Mouse (Mus musculus) megakaryocyte, adult 5-6 weeks (primary cell): Measurements from ENCODE around the gene Bpifb4. TPM values are rescaled to one million over a fixed set of nuclear protein-coding genes. Genes with fewer than 3 reads are reported as not detected.
A peak's percentile ranks its signal among the peaks of the same experiment; 100 is the strongest.

Source experiments
- ATAC-seq: 2 replicates; pipeline ENCODE4 v1.8.0; 2016; ENCODE audit warnings: mild to moderate bottlenecking, inconsistent platforms; ENCODE audit not compliant: poor library complexity, severe bottlenecking
- total RNA-seq, 2 experiments: library from RNA; stranded (forward) in 1 of 2; stranded (reverse) in 1 of 2; fragments of 153-499, 151-499 nt in 1 of 2; fragments of 221-1000, 200-1000 nt in 1 of 2; gene quantifications; 2 replicates each; pipeline versions ENCODE4 v1.2.3 to v1.2.4; 2015 to 2017

Bpifb4 gene
- total RNA-seq (2015) (not detected in 2 replicates), total RNA-seq (2017) (not detected in 2 replicates)

- no peak for ATAC-seq
These were observed at the start of gene Bpifb4 for GRCm38 (mm10) chr2:153937843-153938242. Gene Bpifb4, plus strand, starts transcription at chr2:153938212.

- no peak for ATAC-seq
These were observed 38.9 kb upstream of the Bpifb4 start for GRCm38 (mm10) chr2:153899111-153899510.

- ATAC-seq = no peak
These were observed 37.9 kb upstream of the Bpifb4 start, which contains the start of gene Bpifb6 for GRCm38 (mm10) chr2:153900088-153900487. Gene Bpifb6, plus strand, starts transcription at chr2:153900388.

- no peak for ATAC-seq
These were observed 35.3 kb upstream of the Bpifb4 start for GRCm38 (mm10) chr2:153902726-153903125.

GRCm38 (mm10) chr2:153906626-153907025 is 31.4 kb upstream of the Bpifb4 start:
- no peak for ATAC-seq

GRCm38 (mm10) chr2:153914151-153914550 is 23.9 kb upstream of the Bpifb4 start:
- ATAC-seq = no peak

GRCm38 (mm10) chr2:153917930-153918329 is 20.1 kb upstream of the Bpifb4 start, which contains the start of gene Bpifb3:
Gene Bpifb3, plus strand, starts transcription at chr2:153918230.
- ATAC-seq = no peak

GRCm38 (mm10) chr2:153921246-153921645 is 16.8 kb upstream of the Bpifb4 start:
- no peak for ATAC-seq

- peak; percentile 78 for ATAC-seq
These were observed 8.1 kb upstream of the Bpifb4 start for GRCm38 (mm10) chr2:153929871-153930413.

GRCm38 (mm10) chr2:153931125-153931524 is 6.9 kb upstream of the Bpifb4 start:
- ATAC-seq = no peak

- no peak for ATAC-seq
These were observed 4.7 kb upstream of the Bpifb4 start for GRCm38 (mm10) chr2:153933311-153933710.

GRCm38 (mm10) chr2:153935348-153935747 is 2.7 kb upstream of the Bpifb4 start:
- no peak for ATAC-seq

GRCm38 (mm10) chr2:153943537-153943936 is 5.5 kb downstream of the Bpifb4 start:
- no peak for ATAC-seq

GRCm38 (mm10) chr2:153944567-153944966 is 6.6 kb downstream of the Bpifb4 start:
- no peak for ATAC-seq

- peak; percentile 65 for ATAC-seq
These were observed 14.9 kb downstream of the Bpifb4 start for GRCm38 (mm10) chr2:153952897-153953296.

GRCm38 (mm10) chr2:153953836-153954235 is 15.8 kb downstream of the Bpifb4 start:
- peak; percentile 64 for ATAC-seq

GRCm38 (mm10) chr2:153962821-153963331 is 24.9 kb downstream of the Bpifb4 start:
- ATAC-seq = no peak

GRCm38 (mm10) chr2:153963334-153963733 is 25.3 kb downstream of the Bpifb4 start:
- ATAC-seq = no peak

- no peak for ATAC-seq
These were observed 32.2 kb downstream of the Bpifb4 start for GRCm38 (mm10) chr2:153970221-153970620.

GRCm38 (mm10) chr2:153974582-153974981 is 36.6 kb downstream of the Bpifb4 start, which contains the start of gene Bpifa6:
Gene Bpifa6, plus strand, starts transcription at chr2:153974945.
- no peak for ATAC-seq

- ATAC-seq = peak; percentile 84
These were observed 57.8 kb downstream of the Bpifb4 start for GRCm38 (mm10) chr2:153995770-153996169.

- no peak for ATAC-seq
These were observed 62.5 kb downstream of the Bpifb4 start for GRCm38 (mm10) chr2:154000501-154000900.

GRCm38 (mm10) chr2:154001056-154001455 is 63.0 kb downstream of the Bpifb4 start:
- no peak for ATAC-seq
